8 mouse cellular contexts compared by ENCODE assay signal in genomic region chr11:107451106-107451505, GRCm38 (mm10). TPM values are rescaled to one million over a fixed set of nuclear protein-coding genes. Genes with fewer than 3 reads are reported as not detected.
DNase-seq lines count a peak whose midpoint lies in the region; ATAC-seq lines count a peak whose summit lies in the region.

No protein-coding gene starts in this region.

- intact Hi-C loops in gastrocnemius, postnatal 36 days (cut with DNase I) = no loop called here

- H3K4me2 ChIP-seq in forebrain, embryonic 16.5 days (ENCODE audit: low read length) = no peak overlapping the region

- peaks cover 84% of the 10 kb centered on the region for H3K4me1 ChIP-seq in megakaryocyte, embryonic 14.5 days
- H3K4me1 ChIP-seq in forebrain, embryonic 16.5 days (replicated peaks; ENCODE audit: control insufficient read depth, insufficient read depth, low read length) = peaks cover 5% of the 10 kb centered on the region; the same call in 1 of the 2 replicates

- peaks cover 35% of the 10 kb centered on the region for H3K36me3 ChIP-seq in megakaryocyte, embryonic 14.5 days (replicated peaks; ENCODE audit: low read length)
- H3K36me3 ChIP-seq in forebrain, embryonic 16.5 days (ENCODE audit: control insufficient read depth, insufficient read depth) = no peaks in the 10 kb centered on the region

- H3K4me3 ChIP-seq in megakaryocyte, embryonic 14.5 days (replicated peaks) = peak overlapping the region; percentile 89
- no peak overlapping the region for H3K4me3 ChIP-seq in forebrain, embryonic 16.5 days (replicated peaks; ENCODE audit: low read length)

- DNase-seq in 416B (ENCODE audit: low read depth) (peak; percentile 94), NIH3T3 (ENCODE audit: low read depth) (peak; percentile 57)
- peak; percentile 93 for DNase-seq in induced T-regulatory cell, adult 2 months (ENCODE audit: low read depth)
- no peak for DNase-seq in frontal cortex, postnatal 25 days (ENCODE audit: low spot score in 2 of 2)
- no peak for DNase-seq in neural tube, embryonic 10.5 days (ENCODE audit: extremely low spot score, low spot score)
- no peak for DNase-seq in gastrocnemius, postnatal 36 days

- 94% methylated on average over 10 of the region's 10 CpGs for WGBS in forebrain, embryonic 16.5 days

- no peaks in the 10 kb centered on the region for H3K9me3 ChIP-seq in megakaryocyte, embryonic 14.5 days
- H3K9me3 ChIP-seq in forebrain, embryonic 16.5 days (ENCODE audit: control insufficient read depth, low read length) = no peaks in the 10 kb centered on the region

- no peaks in the 10 kb centered on the region for H3K27me3 ChIP-seq in megakaryocyte, embryonic 14.5 days (replicated peaks)
- H3K27me3 ChIP-seq in forebrain, embryonic 16.5 days (replicated peaks; ENCODE audit: control insufficient read depth, insufficient read depth, low read length) = no peaks in the 10 kb centered on the region

- H3K9ac ChIP-seq in forebrain, embryonic 16.5 days (replicated peaks; ENCODE audit: low read depth, low read length) = no peak overlapping the region

- H3K27ac ChIP-seq in forebrain, embryonic 16.5 days (ENCODE audit: low read length) = no peak overlapping the region

- ATAC-seq in forebrain, embryonic 16.5 days = no peak

RNA-seq across cellular contexts. Expression of gene Pitpnc1, which starts 19.4 kb away (rescaled TPM):
- 1.4 and 5.1 TPM in 2 replicates for polyA plus RNA-seq in megakaryocyte, embryonic 14.5 days (2012; ENCODE audit: insufficient read depth, low replicate concordance)
- 51.3 and 51.6 TPM in 2 replicates for polyA plus RNA-seq in forebrain, embryonic 16.5 days (2015; fragmentation: Nextera tagmentation; extraction: Ambion mirVana)
- 10 to 100 TPM; 60.0 to 78.1 TPM for total RNA-seq in gastrocnemius, postnatal 36 days (2021)

RNA-seq across cellular contexts. Expression of gene Psmd12, which starts 28.2 kb away (rescaled TPM):
- polyA plus RNA-seq in megakaryocyte, embryonic 14.5 days (2012; ENCODE audit: insufficient read depth, low replicate concordance) = 5.1 and 28.0 TPM in 2 replicates
- 148 and 153 TPM in 2 replicates for polyA plus RNA-seq in forebrain, embryonic 16.5 days (2015; fragmentation: Nextera tagmentation; extraction: Ambion mirVana)
- 100 to 1,000 TPM in 1 of 2 experiments, 10 to 100 TPM in 1; 97.9 to 101 TPM for total RNA-seq in gastrocnemius, postnatal 36 days (2021)

Comparison
In these comparisons a context has a peak if more than half of its experiments do, and no peak if none do; other contexts are left out.
1. DNase-seq: peak in 416B (single experiment), NIH3T3 (single experiment) and induced T-regulatory cell, adult 2 months (single experiment); none in frontal cortex, postnatal 25 days (0 of 2), neural tube, embryonic 10.5 days (single experiment) and gastrocnemius, postnatal 36 days (0 of 2).